Mouse (Mus musculus) megakaryocyte, embryonic 14.5 days (primary cell): Measurements from ENCODE around the gene Asic2.

ENCODE experiments used
- FLI1 ChIP-seq: IDR thresholded peaks from 2 replicates; pipeline ENCODE4 v1.6.1; 2012; ENCODE audit warnings: low read length, inconsistent platforms, mixed read lengths
- GATA1 ChIP-seq: IDR thresholded peaks from 3 replicates; pipeline ENCODE4 v1.6.1; 2012; ENCODE audit warnings: mixed read lengths, low read length, inconsistent platforms, borderline replicate concordance

GRCm38 (mm10) chr11:81521881-81522280 lies 446.4 kb downstream of the Asic2 start:
- TF ChIP-seq GATA1, result no peak
- no peak for TF ChIP-seq FLI1
